Mouse (Mus musculus) thymus, postnatal 14 days (tissue): ENCODE results near the gene Mid2.
"Not testable (repeated sequence)": the region's sequence is repeated elsewhere in the genome, so short reads cannot be mapped to it uniquely, and the experiment has no call there.

Experiments
- DNase-seq: peaks from one replicate; pipeline ENCODE4 v3.0.0; 2021

Mid2 gene

DNA sequence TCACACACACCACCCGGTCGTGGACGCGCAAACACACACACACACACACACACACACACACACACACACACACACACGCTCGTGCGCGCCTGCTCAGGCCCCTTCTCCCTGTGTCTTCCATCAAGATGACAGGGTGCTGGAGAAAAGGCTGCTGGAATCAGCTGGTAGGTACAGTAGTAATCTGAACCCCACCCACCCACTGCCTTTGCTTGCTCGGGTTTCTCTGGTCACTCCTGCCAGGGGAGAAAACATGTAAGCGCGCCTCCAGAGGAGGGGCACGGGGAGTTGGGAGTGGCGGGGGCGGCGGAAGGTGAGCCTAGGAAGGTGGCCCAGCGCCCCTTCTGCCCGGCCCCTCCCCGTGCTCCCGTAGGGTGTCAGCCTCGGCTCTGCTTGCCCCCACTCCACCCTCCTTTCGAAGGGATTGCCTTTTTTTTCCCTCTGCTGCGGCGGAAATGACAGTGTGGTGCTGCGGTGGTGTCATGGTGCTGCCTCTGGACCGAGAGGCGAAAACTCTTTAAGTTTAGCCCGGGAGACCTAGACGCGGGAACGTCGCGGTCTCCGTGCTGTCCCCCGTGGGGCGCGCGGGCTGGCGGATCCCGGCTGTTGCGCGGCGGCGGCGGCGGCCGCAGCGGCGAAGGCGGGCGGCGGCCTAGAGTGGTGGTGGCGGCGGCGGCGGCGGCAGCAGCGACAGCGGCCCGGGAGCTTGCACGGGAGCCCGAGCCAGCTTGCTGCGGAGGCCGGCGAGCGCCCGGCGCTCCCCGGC lies at the start of gene Mid2:
TSS of gene Mid2 (plus strand) at position 121 of the 763 bp plus-strand sequence.
- DNase-seq, result no peak

DNA sequence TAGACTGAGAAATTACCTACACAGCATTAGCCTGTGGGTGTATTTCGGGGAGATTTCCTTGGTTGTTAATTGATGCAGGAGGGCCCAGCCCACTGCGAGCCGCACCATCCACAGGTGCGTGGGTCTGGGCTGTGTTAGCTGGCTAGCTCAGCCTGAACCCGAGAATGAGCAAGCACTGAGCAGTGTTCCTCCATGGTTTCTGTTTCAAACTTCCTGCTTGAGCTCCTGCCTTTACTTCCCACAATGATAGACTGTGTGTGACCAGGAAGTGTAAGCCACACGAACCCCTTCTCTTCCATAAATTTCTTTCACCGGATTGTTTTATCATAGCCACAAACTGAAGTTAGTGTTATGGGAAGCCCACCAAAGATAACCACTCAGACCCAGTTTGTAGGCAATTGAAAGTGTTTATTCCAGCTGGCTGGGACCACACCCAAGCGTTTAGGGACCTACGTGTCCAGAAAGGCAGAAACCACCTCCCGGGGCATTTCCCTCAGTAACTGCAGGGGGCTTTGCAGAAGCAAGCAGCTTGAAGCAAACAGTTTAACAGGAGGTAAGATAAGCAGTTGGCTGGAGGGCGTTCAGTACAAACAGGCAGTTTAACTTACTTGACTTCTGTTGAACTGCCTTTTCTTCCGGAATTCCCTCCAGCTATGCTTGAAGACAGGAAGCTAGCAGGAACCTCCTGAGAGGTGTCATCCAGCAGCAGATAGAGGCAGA lies 39.4 kb upstream of the Mid2 start:
- DNase-seq, result no peak

DNA sequence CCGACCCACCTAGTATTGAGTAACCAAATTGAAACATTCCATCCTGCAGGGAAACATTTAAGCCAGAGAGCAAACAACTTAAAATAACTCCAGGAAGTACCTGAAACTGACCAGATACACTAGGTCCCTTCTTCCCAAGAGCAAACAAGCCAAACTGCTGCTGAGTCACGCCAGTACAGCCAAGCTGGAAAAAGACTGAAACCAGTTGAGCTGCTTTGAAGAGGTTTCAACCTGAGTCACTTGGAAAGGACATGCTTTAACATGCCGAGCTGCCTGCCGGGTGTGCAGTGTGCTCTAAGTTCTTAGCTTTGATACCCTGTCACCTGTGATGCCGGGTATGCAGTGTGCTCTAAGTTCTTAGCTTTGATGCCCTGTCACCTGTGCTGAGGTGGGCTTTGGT lies 26.4 kb upstream of the Mid2 start:
- DNase-seq, result no peak

DNA sequence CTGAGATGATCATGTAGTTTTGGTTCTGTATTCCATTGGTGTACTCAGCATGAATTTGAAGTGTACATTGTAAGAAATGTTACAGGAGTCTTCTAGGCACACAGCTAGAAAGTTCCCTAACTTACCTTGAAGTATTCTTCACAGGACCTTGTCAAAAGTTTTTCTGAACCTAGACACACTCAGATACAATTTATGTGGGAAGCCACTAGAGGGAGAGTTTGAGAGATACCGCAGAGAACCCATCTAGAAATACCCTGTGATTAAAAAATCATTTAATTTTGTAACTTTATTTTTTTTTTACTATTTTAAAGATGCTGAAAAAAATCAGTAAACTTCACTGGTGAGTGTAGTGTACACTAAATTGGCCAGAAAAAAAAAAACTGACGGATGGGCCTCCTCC lies 24.8 kb upstream of the Mid2 start:
- DNase-seq, result no peak

DNA sequence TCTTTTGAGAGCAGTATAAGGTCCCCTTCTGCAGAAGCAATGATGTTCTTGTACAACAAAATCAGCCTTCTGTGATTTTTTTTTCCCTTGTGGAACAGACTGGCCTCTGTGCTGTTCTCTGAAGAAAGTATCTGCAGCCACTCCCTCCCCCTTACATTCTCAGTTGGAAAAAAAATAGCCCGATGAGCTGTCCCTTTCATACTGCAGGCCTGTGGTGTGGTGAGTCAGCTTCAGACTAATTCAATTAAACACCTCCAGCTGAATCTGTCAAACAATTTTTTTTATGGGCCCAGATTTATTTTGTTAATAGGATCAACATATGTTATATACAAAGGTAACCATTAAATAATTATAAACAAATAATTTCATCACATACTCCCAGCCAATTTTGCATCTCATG lies 3.7 kb upstream of the Mid2 start:
- DNase-seq, result no peak

DNA sequence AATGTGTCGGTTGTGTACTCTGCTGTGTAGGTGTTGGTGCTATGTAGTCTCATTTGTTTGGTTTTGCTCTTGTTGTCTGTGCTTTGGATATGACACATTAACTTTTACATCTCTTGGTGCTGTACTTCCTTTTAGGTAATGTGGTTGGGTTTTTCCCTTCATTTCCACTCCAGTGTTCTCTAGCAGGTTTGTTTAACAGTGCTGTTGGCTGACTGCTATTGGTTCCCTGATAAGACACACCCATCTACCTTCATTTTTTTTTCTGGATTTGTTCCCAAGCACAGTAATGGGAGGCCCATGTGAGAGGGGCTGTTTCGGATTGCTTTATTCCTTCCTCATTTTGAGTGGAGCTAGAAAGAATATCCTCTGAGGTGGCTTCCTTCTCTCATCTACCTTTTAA lies 883 bp upstream of the Mid2 start:
- DNase-seq, result no peak

DNA sequence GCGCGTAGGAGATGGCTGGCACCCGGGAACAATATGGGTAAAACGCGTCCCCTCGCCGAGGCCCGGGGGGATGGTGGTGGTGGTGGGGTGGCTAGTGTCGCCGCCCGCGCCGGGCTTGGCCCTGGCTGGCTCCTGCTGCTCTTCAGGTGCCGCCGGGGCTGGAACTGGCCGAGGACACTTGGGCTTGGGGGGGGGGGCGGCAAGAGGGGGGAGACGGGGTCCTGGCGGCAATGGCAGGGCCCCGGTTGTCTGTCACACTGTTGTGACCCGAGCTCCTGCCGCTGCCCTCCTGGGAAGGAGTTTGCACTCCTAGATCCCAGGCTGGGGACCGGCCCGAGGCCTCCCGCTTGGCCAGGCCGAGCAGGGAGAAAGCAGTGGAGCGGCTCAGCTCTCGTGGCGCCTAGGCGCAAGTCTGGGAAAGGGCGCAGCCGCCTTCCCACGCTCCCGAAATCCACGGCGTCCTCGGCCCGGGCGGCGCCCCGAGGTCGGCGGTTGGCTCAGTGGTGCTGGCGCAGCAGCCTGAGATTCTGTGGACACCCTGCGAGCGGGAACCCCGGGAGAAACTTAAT lies 927 bp downstream of the Mid2 start:
- DNase-seq, result no peak

DNA sequence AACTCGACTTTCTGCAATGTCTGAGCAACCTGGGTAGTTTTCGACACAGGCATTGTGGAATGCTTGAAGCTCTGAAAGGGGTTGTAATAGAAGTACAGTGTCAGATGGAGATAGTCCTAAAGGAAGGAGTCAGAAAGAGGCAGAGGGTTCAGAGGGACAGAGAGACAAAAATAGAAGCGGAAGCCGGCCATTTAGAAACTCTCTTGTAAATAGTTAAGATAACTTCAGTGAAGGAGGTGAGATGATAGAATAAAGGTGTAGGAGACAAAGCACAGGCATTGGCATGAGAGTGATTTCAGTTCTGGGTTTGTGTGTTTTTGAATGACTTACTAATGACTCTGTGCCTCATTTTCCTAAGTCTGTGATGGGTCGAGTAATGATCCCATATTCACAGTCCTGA lies 11.0 kb downstream of the Mid2 start:
- no peak for DNase-seq

DNA sequence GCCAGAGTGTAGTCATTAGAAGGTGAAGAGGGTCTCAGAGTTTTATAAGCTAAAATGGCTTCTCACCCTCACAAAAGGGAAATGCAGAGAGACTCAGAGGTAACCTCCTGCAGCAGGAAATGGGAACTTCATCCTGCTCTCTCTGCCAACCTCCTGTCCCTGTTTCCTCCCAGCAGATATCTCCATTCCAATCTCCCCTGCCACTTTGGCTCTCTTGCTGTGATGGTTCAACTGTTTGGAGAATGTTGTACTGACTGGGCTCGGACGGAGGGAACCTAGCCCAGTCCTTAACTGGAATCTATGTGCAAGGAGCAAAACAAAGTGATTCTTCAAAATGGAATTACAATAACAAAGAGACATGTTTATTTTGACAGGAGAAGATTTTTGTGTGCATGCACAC lies 23.9 kb downstream of the Mid2 start:
- no peak for DNase-seq

DNA sequence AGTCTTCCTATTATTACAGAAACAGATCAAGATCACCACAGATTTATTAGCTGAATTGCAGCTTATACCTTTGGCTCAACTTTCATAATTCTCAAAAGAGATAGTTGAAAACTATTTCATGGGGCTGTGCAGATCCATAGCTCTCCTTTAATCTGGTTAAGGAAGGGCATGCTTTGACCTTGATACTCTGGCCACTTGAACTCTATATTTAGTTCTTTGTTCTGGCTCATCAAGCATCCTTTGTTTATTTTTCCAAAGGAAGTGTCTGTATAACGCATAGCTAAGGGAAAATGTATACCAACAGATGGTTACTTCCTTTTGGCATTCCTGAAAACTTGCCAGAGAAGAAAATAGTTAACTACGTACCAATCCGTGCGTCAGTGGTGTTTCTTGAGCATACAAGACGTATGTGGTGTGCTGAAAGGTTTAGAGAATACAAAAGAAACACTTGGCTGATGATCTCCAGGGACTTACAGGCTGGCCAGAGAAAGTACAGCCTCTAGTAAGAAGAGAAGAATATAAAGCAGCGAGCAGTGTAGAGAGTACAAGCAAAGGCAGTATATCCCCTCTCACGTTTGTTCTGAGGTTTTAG lies 33.6 kb downstream of the Mid2 start:
- not testable (repeated sequence) for DNase-seq

DNA sequence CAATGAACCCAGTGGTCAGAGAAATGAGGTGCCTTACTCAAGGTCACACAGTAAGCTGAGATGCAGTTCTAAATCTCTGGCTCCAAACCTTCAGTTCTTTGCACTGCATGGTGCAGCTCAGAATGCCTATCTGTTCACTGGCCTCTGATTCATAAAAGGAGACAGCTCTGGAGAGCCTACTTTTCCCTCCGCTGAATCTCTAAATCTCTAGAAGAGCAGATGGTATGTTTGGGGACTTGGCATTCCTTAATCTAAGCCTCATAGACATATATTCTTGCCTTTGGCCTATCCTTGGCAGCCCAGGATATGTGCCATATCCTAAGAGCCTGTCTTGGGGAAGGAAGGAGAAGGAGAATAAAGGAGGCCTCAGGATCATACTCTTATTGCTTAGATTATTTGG lies 38.8 kb downstream of the Mid2 start:
- no peak for DNase-seq

DNA sequence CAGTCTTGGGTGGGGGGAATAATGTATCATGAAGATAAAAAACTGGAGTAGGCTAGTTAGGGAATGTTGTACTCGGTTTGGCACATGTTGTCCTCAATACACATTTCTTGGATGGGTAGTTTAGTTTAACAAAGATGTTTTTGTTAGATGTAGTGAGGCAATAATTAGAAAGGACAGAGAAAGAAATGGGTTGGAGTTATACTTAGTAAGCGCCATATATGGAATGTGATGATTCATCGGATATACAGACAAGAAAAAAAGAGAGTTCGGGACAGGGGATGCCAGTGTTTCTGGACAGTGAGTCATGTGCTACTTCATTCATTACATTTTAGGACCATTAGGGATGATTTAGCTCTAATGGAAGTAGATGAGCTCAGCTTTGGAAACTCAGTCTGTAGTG lies 41.7 kb downstream of the Mid2 start:
- no peak for DNase-seq

DNA sequence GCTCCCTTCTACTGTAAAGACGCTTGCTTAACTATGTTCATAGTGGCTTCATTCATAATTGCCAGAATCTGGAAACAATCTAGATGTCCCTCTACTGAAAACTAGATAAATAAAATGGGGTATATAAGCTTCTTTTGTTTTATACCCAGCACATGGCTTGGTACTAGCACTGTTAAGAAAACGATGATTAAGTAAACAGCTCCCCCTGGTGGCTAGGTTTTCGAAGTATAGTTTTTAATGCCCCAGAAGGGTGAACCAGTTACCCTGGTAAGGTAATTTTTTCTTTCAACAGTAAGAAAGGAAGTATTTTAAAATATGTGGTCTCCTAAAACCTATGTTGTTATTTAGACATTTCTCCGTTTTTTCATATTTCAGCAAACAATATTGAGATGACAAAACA lies 58.0 kb downstream of the Mid2 start:
- peak; percentile 29 for DNase-seq

DNA sequence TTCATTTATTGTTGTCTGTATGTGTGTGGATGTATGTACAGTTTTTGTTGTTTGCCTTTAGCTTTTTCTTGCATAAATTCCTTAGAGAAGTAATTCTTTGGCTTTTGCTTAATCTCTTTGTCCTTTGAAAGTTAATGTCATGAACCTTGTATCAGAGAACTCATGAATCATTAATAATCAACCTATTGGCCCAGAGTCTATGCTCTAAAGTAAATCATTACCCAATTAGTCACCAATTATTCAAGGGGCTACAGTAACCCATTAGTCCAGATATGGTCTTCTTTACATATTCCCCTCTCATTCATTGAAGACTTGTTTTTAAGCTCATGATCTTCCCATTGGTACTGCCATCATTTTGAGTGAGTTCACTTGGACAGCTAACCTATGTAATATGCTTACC lies 74.6 kb downstream of the Mid2 start:
- DNase-seq, result no peak

DNA sequence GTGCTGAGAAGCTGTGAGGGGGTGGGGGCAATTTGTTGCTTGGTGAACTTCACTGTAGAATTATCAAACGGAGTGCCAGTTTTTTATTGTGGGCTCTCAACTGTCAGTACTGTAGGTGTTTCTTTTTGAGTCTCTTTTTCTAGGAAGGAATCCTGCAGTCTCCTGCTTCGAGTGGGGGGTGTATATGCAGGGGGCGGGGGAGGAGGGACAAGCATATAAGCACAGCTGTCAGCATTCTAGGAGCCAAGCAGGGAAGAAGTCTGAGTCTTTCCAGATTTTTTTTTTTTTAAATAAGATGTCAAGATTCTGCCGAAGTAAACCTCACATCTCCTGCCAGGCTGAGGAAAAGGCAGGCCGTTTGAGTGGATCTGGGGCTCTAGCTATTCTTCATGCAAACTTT lies 78.8 kb downstream of the Mid2 start:
- no peak for DNase-seq

DNA sequence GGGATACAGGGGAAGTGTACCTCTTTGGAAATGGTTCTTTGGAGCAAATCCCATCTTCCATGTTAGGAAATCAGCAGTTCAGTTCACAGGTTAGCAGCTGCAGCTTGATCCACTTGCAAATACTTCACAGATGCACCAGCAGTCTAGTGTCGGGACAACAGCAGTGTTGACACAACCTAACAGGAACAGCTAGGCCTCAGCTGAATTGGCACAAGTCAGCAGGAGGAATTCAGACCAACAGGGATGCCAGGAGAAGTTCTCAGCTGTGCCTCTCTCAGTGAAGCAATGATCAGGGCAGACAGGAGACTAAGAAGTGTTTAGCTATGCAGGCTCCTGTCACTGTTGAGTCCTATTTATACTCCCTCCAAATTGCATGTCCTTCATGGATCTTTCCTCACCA lies 105.4 kb downstream of the Mid2 start:
- DNase-seq, result no peak

DNA sequence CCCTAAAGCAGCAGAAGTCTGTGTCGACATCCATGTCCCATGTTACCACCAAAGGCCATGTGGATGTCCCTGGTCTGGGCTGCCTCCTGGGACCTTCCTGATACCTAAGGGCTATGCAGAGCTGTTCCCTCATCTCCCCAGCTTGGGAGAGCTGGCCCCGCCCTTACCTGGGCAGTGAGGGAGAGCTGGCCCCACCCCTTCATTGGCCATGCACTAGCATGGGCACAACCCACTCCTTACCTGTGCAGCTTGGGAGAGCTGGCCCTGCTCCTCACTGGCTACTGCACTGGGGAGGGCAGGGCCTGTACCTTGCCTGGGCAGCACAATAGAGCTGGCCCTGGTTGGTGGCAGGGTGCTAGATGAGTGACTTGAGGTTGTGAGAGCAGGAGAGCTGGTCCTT lies 140.9 kb downstream of the Mid2 start:
- no peak for DNase-seq

DNA sequence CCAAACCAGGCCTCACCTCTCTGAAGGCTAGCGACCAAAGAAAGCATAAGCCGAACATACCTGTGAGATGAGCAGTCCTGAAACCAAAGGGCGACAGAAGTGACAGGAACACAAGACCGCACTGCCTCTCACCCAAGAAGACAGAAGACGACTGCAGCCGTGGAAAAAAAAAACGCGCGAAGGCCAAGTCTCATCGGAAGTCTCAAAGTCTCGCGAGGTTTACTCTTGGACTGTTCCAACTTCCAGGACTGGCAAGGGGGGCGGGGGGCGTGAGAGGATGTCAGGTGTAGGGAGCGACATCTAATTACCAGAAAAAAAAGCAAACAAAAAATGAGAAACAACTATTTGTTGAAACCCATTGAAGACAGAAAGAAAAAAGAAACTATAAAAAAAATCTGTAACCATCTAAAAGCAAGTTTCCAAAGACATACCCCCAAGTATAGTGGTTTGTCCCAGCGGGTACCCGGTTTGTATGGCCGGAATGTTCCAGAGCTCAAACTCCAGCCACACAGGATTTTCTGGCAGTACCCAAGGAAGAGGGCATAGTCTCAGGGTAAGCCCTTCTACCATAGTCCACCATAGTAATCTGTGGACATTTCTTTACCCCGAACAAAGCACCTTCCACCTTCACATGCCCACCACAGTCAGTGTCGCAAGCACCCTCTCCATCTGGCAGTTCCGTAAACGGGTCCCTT lies 149.1 kb downstream of the Mid2 start, which contains the start of gene Tex13b:
TSS of gene Tex13b (minus strand) at position 122 of the 695 bp plus-strand sequence.
- DNase-seq, result no peak
